Mouse (Mus musculus): Measurements from ENCODE around the gene Olfr212. TPM values are rescaled to one million over a fixed set of nuclear protein-coding genes. Genes with fewer than 3 reads are reported as not detected.
"Not testable (repeated sequence)": the region's sequence is repeated elsewhere in the genome, so short reads cannot be mapped to it uniquely, and the experiment has no call there.

Olfr212 gene
- polyA plus RNA-seq, 1 experiment from 2014 or later = not detected

GRCm38 (mm10) chr6:116495960-116496359 is 10.4 kb upstream of the Olfr212 start:
- no peak overlapping the region for H3K4me2 ChIP-seq (ENCODE audit: low read depth, low read length)
- 41% methylated on average over 1 of the region's 1 CpGs for WGBS (ENCODE audit: insufficient replicate concordance)
- H3K9me3 ChIP-seq (replicated peaks; ENCODE audit: control insufficient read depth, low read length) = no peaks in the 10 kb centered on the region
- H3K4me3 ChIP-seq (ENCODE audit: low read depth, low read length) = no peak overlapping the region
- no peak for ATAC-seq (ENCODE audit: low read depth)
- no peaks in the 10 kb centered on the region for H3K27me3 ChIP-seq (ENCODE audit: control insufficient read depth, insufficient read depth, low read depth, low read length)
- H3K27ac ChIP-seq (ENCODE audit: low read length) = no peak overlapping the region
- no peaks in the 10 kb centered on the region for H3K36me3 ChIP-seq (ENCODE audit: control insufficient read depth, insufficient read depth)
- no peaks in the 10 kb centered on the region for H3K4me1 ChIP-seq (ENCODE audit: control insufficient read depth, low read depth, low read length)
- H3K9ac ChIP-seq (ENCODE audit: low read depth, low read length) = no peak overlapping the region

GRCm38 (mm10) chr6:116514832-116515231 is 8.5 kb downstream of the Olfr212 start:
- Histone ChIP-seq H3K27me3 (ENCODE audit: control insufficient read depth, insufficient read depth, low read depth, low read length) (no peaks in the 10 kb centered on the region), H3K9ac (ENCODE audit: low read depth, low read length) (no peak overlapping the region), H3K4me1 (ENCODE audit: control insufficient read depth, low read depth, low read length) (no peaks in the 10 kb centered on the region), H3K27ac (ENCODE audit: low read length) (no peak overlapping the region), H3K4me3 (ENCODE audit: low read depth, low read length) (no peak overlapping the region), H3K9me3 (replicated peaks; ENCODE audit: control insufficient read depth, low read length) (no peaks in the 10 kb centered on the region), H3K36me3 (ENCODE audit: control insufficient read depth, insufficient read depth) (no peaks in the 10 kb centered on the region), H3K4me2 (ENCODE audit: low read depth, low read length) (no peak overlapping the region)
- ATAC-seq (ENCODE audit: low read depth) = no peak

GRCm38 (mm10) chr6:116538156-116538555 is 31.8 kb downstream of the Olfr212 start, which contains the start of gene Olfr213:
TSS of gene Olfr213 (plus strand) at chr6:116538456.
- Histone ChIP-seq H3K36me3 (ENCODE audit: control insufficient read depth, insufficient read depth) (no peaks in the 10 kb centered on the region), H3K4me1 (ENCODE audit: control insufficient read depth, low read depth, low read length) (no peaks in the 10 kb centered on the region), H3K4me3 (ENCODE audit: low read depth, low read length) (no peak within 1 kb of the TSS), H3K27me3 (ENCODE audit: control insufficient read depth, insufficient read depth, low read depth, low read length) (no peaks in the 10 kb centered on the region), H3K27ac (ENCODE audit: low read length) (no peak within 1 kb of the TSS), H3K9me3 (replicated peaks; ENCODE audit: control insufficient read depth, low read length) (no peaks in the 10 kb centered on the region), H3K9ac (ENCODE audit: low read depth, low read length) (no peak within 1 kb of the TSS), H3K4me2 (ENCODE audit: low read depth, low read length) (no peak within 1 kb of the TSS)
- WGBS (ENCODE audit: insufficient replicate concordance) = 48% methylated on average over 1 of the region's 1 CpGs
- ATAC-seq (ENCODE audit: low read depth) = no peak

- Histone ChIP-seq H3K27ac (ENCODE audit: low read length) (no peak overlapping the region), H3K36me3 (ENCODE audit: control insufficient read depth, insufficient read depth) (no peaks in the 10 kb centered on the region), H3K4me1 (ENCODE audit: control insufficient read depth, low read depth, low read length) (no peaks in the 10 kb centered on the region), H3K4me2 (ENCODE audit: low read depth, low read length) (no peak overlapping the region), H3K9ac (ENCODE audit: low read depth, low read length) (no peak overlapping the region), H3K4me3 (ENCODE audit: low read depth, low read length) (no peak overlapping the region), H3K9me3 (replicated peaks; ENCODE audit: control insufficient read depth, low read length) (no peaks in the 10 kb centered on the region), H3K27me3 (ENCODE audit: control insufficient read depth, insufficient read depth, low read depth, low read length) (no peaks in the 10 kb centered on the region)
- WGBS (ENCODE audit: insufficient replicate concordance) = 33% methylated on average over 2 of the region's 2 CpGs
- no peak for ATAC-seq (ENCODE audit: low read depth)
These were observed 36.2 kb downstream of the Olfr212 start for GRCm38 (mm10) chr6:116542500-116542899.

GRCm38 (mm10) chr6:116550841-116551240 is 44.5 kb downstream of the Olfr212 start, which contains the start of gene Gm5580:
TSS of gene Gm5580 (plus strand) at chr6:116551141.
- WGBS (ENCODE audit: insufficient replicate concordance) = 83% methylated on average over 11 of the region's 11 CpGs
- not testable (repeated sequence) for H3K27me3 ChIP-seq (ENCODE audit: control insufficient read depth, insufficient read depth, low read depth, low read length); H3K4me3 ChIP-seq (ENCODE audit: low read depth, low read length); ATAC-seq (ENCODE audit: low read depth); H3K36me3 ChIP-seq (ENCODE audit: control insufficient read depth, insufficient read depth); H3K9ac ChIP-seq (ENCODE audit: low read depth, low read length); H3K9me3 ChIP-seq (replicated peaks; ENCODE audit: control insufficient read depth, low read length); H3K27ac ChIP-seq (ENCODE audit: low read length); H3K4me2 ChIP-seq (ENCODE audit: low read depth, low read length); H3K4me1 ChIP-seq (ENCODE audit: control insufficient read depth, low read depth, low read length)

- ATAC-seq (ENCODE audit: low read depth) = no peak
- 59% methylated on average over 1 of the region's 1 CpGs for WGBS (ENCODE audit: insufficient replicate concordance)
These were observed 47.6 kb downstream of the Olfr212 start, which contains the start of gene Olfr214 for GRCm38 (mm10) chr6:116553935-116554334. TSS of gene Olfr214 (plus strand) at chr6:116554235.

GRCm38 (mm10) chr6:116554952-116555351 is 48.6 kb downstream of the Olfr212 start:
- 37% methylated on average over 3 of the region's 3 CpGs for WGBS (ENCODE audit: insufficient replicate concordance)
- H3K27me3 ChIP-seq (ENCODE audit: control insufficient read depth, insufficient read depth, low read depth, low read length) = no peaks in the 10 kb centered on the region
- H3K36me3 ChIP-seq (ENCODE audit: control insufficient read depth, insufficient read depth) = no peaks in the 10 kb centered on the region
- no peak overlapping the region for H3K4me2 ChIP-seq (ENCODE audit: low read depth, low read length)
- H3K9me3 ChIP-seq (replicated peaks; ENCODE audit: control insufficient read depth, low read length) = no peaks in the 10 kb centered on the region
- H3K27ac ChIP-seq (ENCODE audit: low read length) = no peak overlapping the region
- no peak overlapping the region for H3K9ac ChIP-seq (ENCODE audit: low read depth, low read length)
- ATAC-seq (ENCODE audit: low read depth) = no peak
- H3K4me3 ChIP-seq (ENCODE audit: low read depth, low read length) = no peak overlapping the region
- no peaks in the 10 kb centered on the region for H3K4me1 ChIP-seq (ENCODE audit: control insufficient read depth, low read depth, low read length)

More at GRCm38 (mm10) chr6:116553935-116554334, 47.6 kb downstream of the Olfr212 start, which contains the start of gene Olfr214:
- Histone ChIP-seq H3K9me3 (replicated peaks; ENCODE audit: control insufficient read depth, low read length) (no peaks in the 10 kb centered on the region), H3K4me3 (ENCODE audit: low read depth, low read length) (no peak within 1 kb of the TSS), H3K4me2 (ENCODE audit: low read depth, low read length) (no peak within 1 kb of the TSS), H3K4me1 (ENCODE audit: control insufficient read depth, low read depth, low read length) (no peaks in the 10 kb centered on the region), H3K27ac (ENCODE audit: low read length) (no peak within 1 kb of the TSS), H3K9ac (ENCODE audit: low read depth, low read length) (no peak within 1 kb of the TSS), H3K36me3 (ENCODE audit: control insufficient read depth, insufficient read depth) (no peaks in the 10 kb centered on the region), H3K27me3 (ENCODE audit: control insufficient read depth, insufficient read depth, low read depth, low read length) (no peaks in the 10 kb centered on the region)

Other genes starting within 250 kb of the Olfr212 start
- gene Zfand4, start 242.3 kb upstream of the Olfr212 start, polyA plus RNA-seq (2015; fragmentation: Nextera tagmentation; extraction: Ambion mirVana) = 4.9 and 5.4 TPM in 2 replicates
- gene March8, start 168.5 kb upstream of the Olfr212 start, polyA plus RNA-seq (2015; fragmentation: Nextera tagmentation; extraction: Ambion mirVana) = 91.7 TPM in 2 replicates
- 4.5 and 6.5 TPM in 2 replicates for gene Alox5, start 45.3 kb upstream of the Olfr212 start, polyA plus RNA-seq (2015; fragmentation: Nextera tagmentation; extraction: Ambion mirVana)
- not detected in 2 replicates for gene Olfr211, start 17.4 kb upstream of the Olfr212 start, polyA plus RNA-seq (2015; fragmentation: Nextera tagmentation; extraction: Ambion mirVana)
- gene Olfr213, start 31.9 kb downstream of the Olfr212 start, polyA plus RNA-seq (2015; fragmentation: Nextera tagmentation; extraction: Ambion mirVana) = not detected in 2 replicates
- 0.19 and 0.20 TPM in 2 replicates for gene Gm5580, start 44.6 kb downstream of the Olfr212 start, polyA plus RNA-seq (2015; fragmentation: Nextera tagmentation; extraction: Ambion mirVana)
- gene Olfr214, start 47.7 kb downstream of the Olfr212 start, polyA plus RNA-seq (2015; fragmentation: Nextera tagmentation; extraction: Ambion mirVana) = not detected in 2 replicates
- not detected in 2 replicates for gene Olfr215, start 77.7 kb downstream of the Olfr212 start, polyA plus RNA-seq (2015; fragmentation: Nextera tagmentation; extraction: Ambion mirVana)
- 21.9 and 23.2 TPM in 2 replicates for gene Zfp422, start 122.5 kb downstream of the Olfr212 start, polyA plus RNA-seq (2015; fragmentation: Nextera tagmentation; extraction: Ambion mirVana)
- gene Depp1, start 144.1 kb downstream of the Olfr212 start, polyA plus RNA-seq (2015; fragmentation: Nextera tagmentation; extraction: Ambion mirVana) = 22.1 and 37.9 TPM in 2 replicates
- gene Rassf4, start 167.4 kb downstream of the Olfr212 start, polyA plus RNA-seq (2015; fragmentation: Nextera tagmentation; extraction: Ambion mirVana) = 6.7 and 7.9 TPM in 2 replicates
- gene Tmem72, start 210.4 kb downstream of the Olfr212 start, polyA plus RNA-seq (2015; fragmentation: Nextera tagmentation; extraction: Ambion mirVana) = 0.05 and 0.15 TPM in 2 replicates